Mouse (Mus musculus): Measurements from ENCODE around the gene Gcsh. TPM values are rescaled to one million over a fixed set of nuclear protein-coding genes. Genes with fewer than 3 reads are reported as not detected.

The Gcsh gene
- total RNA-seq, 2 experiments from 2014 or later, result 2.5 to 4.6 TPM

- no peak for ATAC-seq (replicated peaks; ENCODE audit: low FRiP score, poor library complexity, severe bottlenecking)
Measured at GRCm38 (mm10) chr8:116980117-116980516, 13.2 kb downstream of the Gcsh start.

DNA sequence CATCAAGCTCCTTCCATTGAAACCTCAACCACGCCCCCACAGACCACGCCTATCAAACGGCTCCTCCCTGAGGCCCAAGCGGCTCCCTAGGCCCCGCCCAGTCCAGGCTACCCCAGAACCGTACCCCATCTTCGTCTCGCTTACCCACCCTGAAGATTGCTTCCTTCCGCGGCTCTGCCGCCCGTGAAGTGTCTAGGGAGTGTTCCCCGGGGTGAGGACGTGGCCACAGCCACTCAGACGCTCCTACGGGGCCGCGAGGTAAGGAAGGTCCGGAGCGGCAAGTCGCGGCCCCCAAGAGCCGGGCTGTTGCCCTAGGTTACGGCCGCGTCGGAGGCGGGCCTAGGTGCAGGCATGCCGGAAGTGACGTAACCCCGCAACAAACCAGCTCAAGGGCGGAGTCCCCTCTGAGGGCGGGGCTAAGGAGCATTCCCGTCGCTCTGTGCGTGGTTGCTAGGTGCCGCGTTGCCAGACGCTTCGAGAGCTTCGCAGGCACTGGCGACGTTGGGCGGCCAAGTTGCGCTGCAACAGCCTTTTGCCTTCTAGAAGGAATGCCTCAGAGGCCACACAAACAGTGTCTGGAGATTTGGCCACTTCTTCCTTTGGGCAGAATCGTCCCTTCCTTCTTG, 14.6 kb downstream of the Gcsh start, which contains the start of gene 1700030J22Rik:
Gene 1700030J22Rik, minus strand, starts transcription at position 329 of the 626 bp plus-strand sequence.
- ATAC-seq (replicated peaks; ENCODE audit: low FRiP score, poor library complexity, severe bottlenecking), result peak; percentile 96

DNA sequence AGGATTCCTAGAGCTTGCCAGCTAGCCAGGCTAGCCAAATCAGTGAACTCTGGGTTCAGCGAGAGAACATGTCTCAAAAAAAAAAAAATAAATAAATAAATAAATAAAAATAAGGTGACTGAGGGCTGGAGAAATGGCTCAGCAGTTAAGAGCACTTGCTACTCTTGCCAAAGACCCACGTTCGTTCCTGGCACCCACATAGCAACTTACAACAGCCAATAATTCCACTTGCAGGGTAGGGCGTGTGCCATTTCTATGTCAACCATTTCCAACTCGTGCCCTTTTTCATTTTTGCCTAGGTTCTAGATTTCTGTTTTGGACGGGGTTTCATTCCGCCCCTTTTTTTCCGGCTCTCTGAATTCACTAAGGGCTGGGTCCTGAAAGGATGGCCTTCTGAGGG, 15.3 kb downstream of the Gcsh start:
- 0 out of 2 replicates have a peak, but pooled peaks have one; percentile 6 for ATAC-seq (replicated peaks; ENCODE audit: low FRiP score, poor library complexity, severe bottlenecking)

DNA sequence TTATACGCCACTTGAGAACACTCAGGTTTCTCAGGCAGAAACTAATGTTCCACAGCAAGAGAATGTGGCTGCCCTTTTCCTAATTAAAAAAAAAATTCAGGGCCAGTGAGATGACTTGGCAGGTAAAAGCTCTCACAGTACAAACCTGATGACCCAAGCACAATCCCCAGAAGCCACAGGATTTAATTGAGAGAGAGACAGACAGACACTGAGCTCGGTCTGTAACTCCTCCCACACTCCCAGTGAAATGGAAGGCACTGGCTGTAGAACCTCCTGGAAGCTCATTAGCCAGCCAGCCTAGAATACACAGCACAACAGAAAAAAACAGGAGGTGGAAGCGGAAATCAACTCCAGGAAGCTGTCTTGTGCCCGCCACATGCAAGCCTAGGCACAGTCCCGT, 17.7 kb downstream of the Gcsh start:
- ATAC-seq (replicated peaks; ENCODE audit: low FRiP score, poor library complexity, severe bottlenecking), result no peak

DNA sequence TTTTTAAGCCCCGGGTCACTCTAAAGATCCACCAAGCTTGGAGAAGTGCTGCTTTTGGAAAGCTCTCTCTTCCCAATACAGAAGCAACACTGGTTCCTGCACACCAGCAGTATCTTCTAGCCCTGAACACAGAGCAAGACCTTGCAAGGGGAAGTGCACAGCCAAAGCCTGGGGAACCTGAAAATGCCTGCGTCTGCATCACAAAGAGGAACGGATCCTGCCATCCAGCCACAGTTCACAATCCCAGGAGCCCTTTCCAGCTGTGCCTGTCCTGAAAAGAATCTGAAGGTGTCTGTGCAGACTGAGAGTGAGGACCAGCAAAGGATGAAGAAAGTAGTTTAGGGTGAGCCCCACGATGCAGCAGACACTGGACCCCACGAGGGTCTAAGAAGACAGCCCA, 18.3 kb downstream of the Gcsh start:
- no peak for ATAC-seq (replicated peaks; ENCODE audit: low FRiP score, poor library complexity, severe bottlenecking)

- ATAC-seq (replicated peaks; ENCODE audit: low FRiP score, poor library complexity, severe bottlenecking), result no peak
Measured at GRCm38 (mm10) chr8:116969531-116969930, 23.8 kb downstream of the Gcsh start.

DNA sequence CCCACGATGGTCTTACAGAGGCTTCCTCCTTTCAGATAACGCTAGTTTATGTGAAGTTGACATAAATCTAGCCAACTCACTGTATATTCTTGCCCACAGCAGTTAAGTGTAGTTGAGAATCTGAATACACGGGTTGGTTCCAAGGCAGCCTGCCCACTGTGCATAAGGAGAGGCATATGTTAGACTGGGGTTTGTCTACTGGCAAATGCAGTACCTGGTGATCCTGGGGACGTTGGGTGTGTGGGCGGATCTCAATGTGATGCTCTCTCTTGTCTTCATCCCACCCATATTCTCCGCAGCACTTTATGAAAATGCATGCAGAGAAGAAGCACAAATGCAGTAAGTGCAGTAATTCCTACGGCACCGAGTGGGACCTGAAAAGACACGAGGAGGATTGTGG, 38.9 kb downstream of the Gcsh start:
- no peak for ATAC-seq (replicated peaks; ENCODE audit: low FRiP score, poor library complexity, severe bottlenecking)

DNA sequence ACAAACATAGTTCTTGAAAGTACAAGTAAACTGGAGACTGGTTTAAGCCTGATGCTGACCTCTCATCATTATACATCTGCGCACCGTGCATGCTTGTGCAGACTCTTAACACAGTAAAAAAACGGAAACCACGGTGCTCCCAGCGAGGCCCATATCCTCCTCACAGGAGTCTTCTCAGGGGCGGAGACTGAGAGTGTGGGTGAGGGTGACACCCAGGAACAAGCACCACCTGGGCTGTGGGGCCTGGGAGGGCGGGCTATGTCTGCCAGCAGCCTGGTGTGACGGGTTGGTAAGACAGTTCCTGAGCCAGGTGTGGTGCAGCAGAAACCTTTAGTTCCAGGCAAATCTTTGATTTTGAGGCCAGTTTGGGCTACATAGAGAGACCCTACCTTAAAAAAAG, 40.9 kb downstream of the Gcsh start:
- ATAC-seq (replicated peaks; ENCODE audit: low FRiP score, poor library complexity, severe bottlenecking), result no peak

GRCm38 (mm10) chr8:116951778-116952177, 41.6 kb downstream of the Gcsh start:
- ATAC-seq (replicated peaks; ENCODE audit: low FRiP score, poor library complexity, severe bottlenecking), result no peak

GRCm38 (mm10) chr8:116951369-116951768, 42.0 kb downstream of the Gcsh start:
- ATAC-seq (replicated peaks; ENCODE audit: low FRiP score, poor library complexity, severe bottlenecking), result no peak

DNA sequence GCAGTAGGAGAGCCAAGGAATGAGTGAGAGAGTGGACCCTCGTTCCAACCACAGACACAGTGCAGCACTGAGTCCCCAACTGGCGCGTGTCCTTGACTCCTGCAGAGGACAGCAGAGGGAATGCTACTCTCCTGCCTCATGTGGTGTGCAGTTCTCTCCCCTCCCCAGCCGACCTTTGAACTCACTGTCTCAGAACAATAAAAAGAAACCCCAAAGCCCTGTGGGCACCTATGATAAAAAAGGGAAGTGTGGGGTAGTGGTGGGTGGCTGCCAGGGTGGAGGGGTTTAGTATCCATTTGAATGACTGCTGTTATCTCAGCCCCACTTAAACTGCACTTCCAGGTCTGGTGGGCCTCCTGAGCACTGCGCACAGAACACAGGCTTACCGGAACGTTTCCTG, 45.7 kb downstream of the Gcsh start:
- no peak for ATAC-seq (replicated peaks; ENCODE audit: low FRiP score, poor library complexity, severe bottlenecking)

- ATAC-seq (replicated peaks; ENCODE audit: low FRiP score, poor library complexity, severe bottlenecking), result no peak
Measured at GRCm38 (mm10) chr8:116946851-116947250, 46.5 kb downstream of the Gcsh start.

DNA sequence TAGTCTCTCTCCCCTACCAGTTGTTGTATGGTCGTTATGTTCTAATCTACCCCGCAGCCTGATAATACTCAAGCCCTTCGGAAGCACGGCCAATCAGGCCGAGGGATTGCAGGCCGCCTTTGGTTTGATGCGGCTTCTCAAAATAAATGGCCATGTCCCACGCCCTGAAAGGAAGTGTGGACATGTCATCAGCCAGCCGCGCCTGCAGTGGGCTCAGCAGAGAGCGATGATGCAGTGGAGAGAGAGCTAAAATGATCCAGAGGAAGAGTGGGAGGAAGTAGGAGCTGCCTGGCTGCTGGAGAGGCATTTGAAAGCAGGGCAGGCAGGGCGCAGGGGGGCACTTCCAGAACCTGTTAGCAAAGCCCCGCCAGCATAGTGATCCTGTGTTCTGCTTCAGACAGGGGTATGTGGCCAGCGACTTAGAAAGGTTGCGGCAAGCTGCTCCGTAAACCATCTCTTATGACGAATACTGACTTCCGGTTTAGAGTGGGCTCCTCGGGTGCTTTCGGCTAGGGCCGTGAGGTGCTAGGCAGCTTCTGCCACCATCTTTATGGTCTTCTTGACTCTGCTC, 47.0 kb downstream of the Gcsh start:
- ATAC-seq (replicated peaks; ENCODE audit: low FRiP score, poor library complexity, severe bottlenecking), result no peak

GRCm38 (mm10) chr8:116945169-116945910, 48.0 kb downstream of the Gcsh start:
- ATAC-seq (replicated peaks; ENCODE audit: low FRiP score, poor library complexity, severe bottlenecking), result no peak

DNA sequence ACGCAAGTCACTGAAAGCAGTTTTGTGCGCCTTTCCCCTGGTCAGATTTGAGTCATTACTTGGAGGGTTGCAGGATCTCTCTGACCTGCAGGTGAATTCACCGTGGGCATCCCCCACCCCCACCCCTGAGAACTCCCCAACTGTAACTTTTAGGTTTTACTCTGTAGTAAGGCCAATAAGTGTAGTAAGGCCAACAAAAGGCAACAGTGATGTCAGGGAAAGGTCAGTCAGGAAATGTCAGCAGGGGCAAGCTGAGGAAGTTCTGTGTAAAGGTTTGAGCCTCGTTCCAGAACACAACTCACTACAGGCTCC, 49.0 kb downstream of the Gcsh start:
- ATAC-seq (replicated peaks; ENCODE audit: low FRiP score, poor library complexity, severe bottlenecking), result no peak

GRCm38 (mm10) chr8:116943555-116944384, 49.6 kb downstream of the Gcsh start:
- ATAC-seq (replicated peaks; ENCODE audit: low FRiP score, poor library complexity, severe bottlenecking), result no peak

GRCm38 (mm10) chr8:116943161-116943554, 50.2 kb downstream of the Gcsh start, which contains the start of gene Atmin:
TSS of gene Atmin (plus strand) at chr8:116943393.
- peak; percentile 86 for ATAC-seq (replicated peaks; ENCODE audit: low FRiP score, poor library complexity, severe bottlenecking)

DNA sequence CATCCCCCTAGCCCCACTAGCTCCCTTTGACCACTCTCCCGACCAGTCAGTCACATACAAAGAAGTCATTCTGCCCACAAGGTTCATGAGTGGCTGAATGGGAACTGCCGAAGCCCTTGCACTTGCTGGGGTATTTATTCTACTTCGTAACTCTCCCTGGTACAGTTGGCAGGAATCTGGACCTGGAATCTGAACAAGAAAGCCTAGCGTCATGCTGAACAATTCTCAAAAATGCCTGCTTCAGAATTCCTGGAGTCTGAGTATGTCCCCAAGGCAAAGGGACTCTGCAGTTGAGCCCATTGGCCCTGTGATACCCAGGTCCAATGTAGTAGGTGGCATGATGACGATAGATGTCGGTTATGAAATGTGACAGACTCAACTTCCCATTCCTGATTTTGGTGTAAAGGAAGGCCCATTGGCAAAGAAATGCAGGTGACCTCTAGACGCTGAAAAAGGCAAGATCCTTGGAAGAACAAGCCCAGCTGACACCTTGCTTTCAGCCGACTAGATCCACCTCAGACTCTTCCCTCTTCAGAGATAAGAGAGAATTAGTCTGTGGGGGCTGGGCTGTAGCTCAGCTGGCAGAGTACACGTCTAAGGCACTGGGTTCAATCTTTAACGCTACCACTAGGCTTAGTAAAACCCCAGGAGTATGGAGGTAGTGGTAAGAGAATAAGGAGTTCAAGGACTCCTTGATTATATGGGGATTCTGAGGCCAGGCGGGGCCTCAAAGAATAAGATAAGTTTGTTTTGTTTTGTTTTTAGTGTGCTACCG, 50.9 kb downstream of the Gcsh start:
- no peak for ATAC-seq (replicated peaks; ENCODE audit: low FRiP score, poor library complexity, severe bottlenecking)

DNA sequence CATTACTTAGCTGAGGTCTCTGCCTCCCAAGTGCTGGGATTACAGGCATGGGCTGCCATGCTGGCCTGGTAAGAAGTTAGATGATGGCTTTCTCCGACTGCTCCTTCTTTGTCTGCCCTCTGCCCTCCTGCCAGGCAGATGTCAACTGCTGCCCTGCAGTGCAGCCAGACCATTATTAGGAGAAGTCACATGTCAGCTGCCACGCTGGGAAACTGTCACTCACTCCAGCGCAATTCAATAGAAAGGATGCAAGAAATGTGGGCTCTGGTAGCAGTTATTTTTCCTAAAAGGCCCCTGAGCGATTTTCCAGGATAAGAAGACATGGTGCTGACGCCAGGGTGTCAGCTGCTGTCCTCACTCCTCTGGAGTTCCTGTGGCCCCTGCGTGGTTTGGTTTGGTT, 57.8 kb downstream of the Gcsh start:
- no peak for ATAC-seq (replicated peaks; ENCODE audit: low FRiP score, poor library complexity, severe bottlenecking)

DNA sequence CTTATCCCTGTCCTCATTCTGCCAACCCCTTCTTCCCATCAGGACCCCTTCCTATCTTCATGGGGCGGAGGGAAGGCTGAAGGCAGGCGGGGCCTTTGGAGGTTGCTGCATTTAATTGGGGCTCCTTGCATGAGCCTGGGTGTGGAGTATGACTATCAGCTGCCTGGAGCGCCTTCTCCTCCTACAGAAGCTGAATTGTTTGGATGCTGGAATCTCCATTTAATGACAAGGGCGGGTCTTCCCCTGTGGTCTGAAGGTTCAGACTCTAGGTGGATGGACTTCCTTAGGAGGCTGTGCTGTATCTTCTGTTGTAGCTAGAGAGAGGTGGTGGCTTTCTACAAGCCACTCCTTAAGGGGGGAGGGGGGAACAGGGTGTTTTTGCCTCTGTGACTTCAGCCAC, 58.4 kb downstream of the Gcsh start:
- no peak for ATAC-seq (replicated peaks; ENCODE audit: low FRiP score, poor library complexity, severe bottlenecking)

Measured in erythroid progenitor cell, adult 5-6 weeks (primary cell).